Mouse (Mus musculus) kidney, embryonic 16.5 days (tissue): ENCODE measurements around the gene Syn1. TPM values are rescaled to one million over a fixed set of nuclear protein-coding genes. Genes with fewer than 3 reads are reported as not detected.

ENCODE experiments used
- ATAC-seq: fragments of 200-750 bp; cut with Nextera tagmentation; 2 replicates; pipeline ENCODE4 v1.8.0; 2017; ENCODE audit warnings: moderate TSS enrichment; ENCODE audit not compliant: low FRiP score, low TSS enrichment
- H3K27ac ChIP-seq: fragments of 300-500 bp; sonication (generic); 2 replicates; pipeline ENCODE4 v1.5.1; 2014; ENCODE audit warnings: low read length
- H3K27me3 ChIP-seq: fragments of 300-500 bp; sonication (generic); 2 replicates; pipeline ENCODE4 v1.6.1; 2014; ENCODE audit warnings: low read length, control low read depth, mixed read lengths; ENCODE audit not compliant: insufficient read depth
- H3K36me3 ChIP-seq: fragments of 300-500 bp; sonication (generic); 2 replicates; pipeline ENCODE4 v1.6.1; 2014; ENCODE audit warnings: low read length, control low read depth, mixed read lengths; ENCODE audit not compliant: insufficient read depth
- H3K4me1 ChIP-seq: fragments of 300-500 bp; sonication (generic); 2 replicates; pipeline ENCODE4 v1.6.1; 2014; ENCODE audit warnings: low read length, control low read depth, mixed read lengths; ENCODE audit not compliant: insufficient read depth
- H3K4me2 ChIP-seq: fragments of 300-500 bp; sonication (generic); replicated peaks from 2 replicates; pipeline ENCODE4 v1.6.1; 2014; ENCODE audit warnings: low read depth, low read length
- H3K4me3 ChIP-seq: fragments of 300-500 bp; sonication (generic); 2 replicates; pipeline ENCODE4 v1.5.1; 2014; ENCODE audit warnings: mild to moderate bottlenecking, low read length
- H3K9ac ChIP-seq: fragments of 300-500 bp; sonication (generic); replicated peaks from 2 replicates; pipeline ENCODE4 v1.6.1; 2014; ENCODE audit warnings: low read length
- H3K9me3 ChIP-seq: fragments of 300-500 bp; sonication (generic); 2 replicates; pipeline ENCODE4 v1.6.1; 2016; ENCODE audit warnings: low read length, control low read depth
- WGBS: fragments of 180-500 bp; shearing (Covaris S2); extraction: QIAGEN DNeasy Blood & Tissue Kit; methylation state at CpG from one replicate; pipeline ENCODE4 v1.1.7; 2014; 5-methylcytosine and 5-hydroxymethylcytosine counted together
- polyA plus RNA-seq: library from polyadenylated mRNA; unstranded; fragments of >200 nt; fragmentation: Nextera tagmentation; extraction: Ambion mirVana; gene quantifications from 2 replicates; pipeline ENCODE4 v1.2.1, GENCODE M21; 2015

Gene Syn1
- polyA plus RNA-seq, 1 experiment from 2014 or later = 0.27 TPM

DNA sequence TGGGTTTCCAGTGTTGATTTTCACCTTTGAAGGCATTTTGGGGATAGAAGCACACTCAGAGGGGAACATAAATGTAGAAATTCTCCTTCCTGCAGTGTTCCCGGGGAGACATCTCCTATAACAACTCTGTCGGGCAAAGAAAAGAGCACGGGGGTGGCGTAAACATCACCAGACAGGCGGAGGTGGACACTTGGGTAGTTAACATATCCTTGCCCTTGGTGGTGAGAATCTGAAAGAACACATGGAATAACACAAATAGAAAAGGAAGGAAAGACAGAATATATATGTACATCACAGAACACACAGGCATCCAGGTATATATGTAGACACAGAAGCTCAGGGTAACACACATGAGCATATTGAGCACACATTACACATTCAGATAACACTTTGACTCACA lies 562 bp upstream of the Syn1 start:
- H3K9me3 ChIP-seq = no peaks in the 10 kb centered on the region
- H3K27me3 ChIP-seq = peaks cover 5% of the 10 kb centered on the region; the same call in 1 of the 2 replicates
- peak overlapping the region; percentile 45; the same call in 1 of the 2 replicates for H3K4me3 ChIP-seq
- 45% methylated on average over 5 of the region's 5 CpGs for WGBS
- H3K27ac ChIP-seq = no peak overlapping the region
- H3K4me2 ChIP-seq = peak overlapping the region; percentile 61
- ATAC-seq = no peak
- no peak overlapping the region for H3K9ac ChIP-seq
- no peaks in the 10 kb centered on the region for H3K36me3 ChIP-seq
- 0 out of 2 replicates have a peak, but pooled peaks cover 2% of the 10 kb centered on the region for H3K4me1 ChIP-seq

DNA sequence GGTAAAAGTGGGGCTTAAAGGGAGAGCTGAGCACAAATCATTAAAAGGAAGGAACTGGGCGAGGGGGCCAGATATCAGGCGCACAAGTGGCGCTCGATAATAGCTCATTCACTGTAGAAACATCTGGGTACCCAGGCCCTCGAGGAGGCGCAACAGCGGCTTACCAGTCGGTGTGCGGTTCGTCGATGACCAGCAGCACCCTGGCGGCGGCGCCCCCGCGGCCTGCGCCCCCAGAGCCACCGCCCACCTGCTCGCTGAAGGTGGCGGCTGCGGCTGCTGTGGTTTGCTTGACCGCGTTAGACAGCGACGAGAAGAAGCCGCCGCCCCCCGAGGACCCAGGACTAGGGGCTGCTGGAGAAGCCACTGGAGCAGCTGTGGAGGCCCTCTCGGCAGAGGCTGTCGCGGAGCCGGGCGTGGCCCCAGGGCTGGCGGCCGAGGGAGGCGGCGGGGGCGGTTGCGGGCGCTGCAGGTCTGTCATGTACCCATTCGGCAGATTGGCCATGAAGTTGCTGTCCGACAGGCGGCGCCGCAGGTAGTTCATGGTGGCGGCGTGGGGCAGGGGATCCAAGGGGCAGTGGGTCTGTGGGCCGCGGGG lies 458 bp downstream of the Syn1 start:
- no peaks in the 10 kb centered on the region for H3K9me3 ChIP-seq
- 0 out of 2 replicates have a peak, but pooled peaks cover 2% of the 10 kb centered on the region for H3K4me1 ChIP-seq
- peak overlapping the region; percentile 61 for H3K4me2 ChIP-seq
- peak; percentile 58 for ATAC-seq
- H3K27me3 ChIP-seq = peaks cover 5% of the 10 kb centered on the region; the same call in 1 of the 2 replicates
- 13% methylated on average over 34 of the region's 49 CpGs for WGBS
- no peak overlapping the region for H3K27ac ChIP-seq
- no peak overlapping the region for H3K9ac ChIP-seq
- H3K4me3 ChIP-seq = peak overlapping the region; percentile 45
- H3K36me3 ChIP-seq = no peaks in the 10 kb centered on the region

DNA sequence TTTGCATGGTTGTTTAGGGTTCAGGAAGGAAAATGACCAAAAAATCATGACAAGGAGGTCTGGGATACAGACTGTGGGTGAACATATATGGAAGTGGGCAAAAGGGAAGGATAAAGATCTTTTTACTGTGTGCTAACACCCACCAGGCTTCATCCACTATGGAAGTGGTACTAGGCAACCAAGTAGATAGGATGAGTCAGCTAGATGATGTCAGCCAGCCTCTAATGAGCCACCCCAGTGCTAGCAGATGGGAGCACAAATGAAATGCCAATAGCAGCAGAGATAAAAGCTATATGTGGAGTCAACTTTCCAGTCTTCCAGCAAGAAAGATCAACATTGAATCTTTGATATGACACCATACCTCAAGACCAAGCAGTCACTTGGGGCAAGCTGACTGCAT lies 5.7 kb downstream of the Syn1 start:
- Histone ChIP-seq H3K27ac (no peak overlapping the region), H3K9ac (no peak overlapping the region), H3K9me3 (no peaks in the 10 kb centered on the region)

DNA sequence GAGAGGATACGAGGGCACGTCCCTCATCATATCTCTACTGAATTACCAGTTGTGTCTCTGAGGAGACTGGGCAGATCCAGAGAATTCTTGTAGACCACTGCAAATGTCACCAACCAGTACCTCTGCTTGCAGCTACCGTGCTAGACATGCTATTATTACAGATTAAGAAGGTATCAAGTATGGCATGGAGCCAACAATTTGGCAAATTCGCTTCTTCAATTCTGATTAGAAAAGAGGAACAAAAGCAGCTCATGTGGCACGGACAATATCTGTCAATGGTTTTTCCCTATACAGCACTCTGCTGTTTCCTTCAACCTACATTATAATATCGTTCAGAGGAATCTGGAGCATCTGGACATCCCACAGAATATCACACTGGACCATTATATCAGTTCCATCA lies 7.1 kb downstream of the Syn1 start:
- WGBS = 84% methylated on average over 6 of the region's 6 CpGs
- no peak for ATAC-seq
- no peaks in the 10 kb centered on the region for H3K36me3 ChIP-seq

More for the DNA sequence above, 5.7 kb downstream of the Syn1 start:
- H3K36me3 ChIP-seq = no peaks in the 10 kb centered on the region
- no peak overlapping the region for H3K4me2 ChIP-seq
- no peaks in the 10 kb centered on the region for H3K4me1 ChIP-seq
- peaks cover 5% of the 10 kb centered on the region; the same call in 1 of the 2 replicates for H3K27me3 ChIP-seq
- no peak for ATAC-seq
- no peak overlapping the region for H3K4me3 ChIP-seq

DNA sequence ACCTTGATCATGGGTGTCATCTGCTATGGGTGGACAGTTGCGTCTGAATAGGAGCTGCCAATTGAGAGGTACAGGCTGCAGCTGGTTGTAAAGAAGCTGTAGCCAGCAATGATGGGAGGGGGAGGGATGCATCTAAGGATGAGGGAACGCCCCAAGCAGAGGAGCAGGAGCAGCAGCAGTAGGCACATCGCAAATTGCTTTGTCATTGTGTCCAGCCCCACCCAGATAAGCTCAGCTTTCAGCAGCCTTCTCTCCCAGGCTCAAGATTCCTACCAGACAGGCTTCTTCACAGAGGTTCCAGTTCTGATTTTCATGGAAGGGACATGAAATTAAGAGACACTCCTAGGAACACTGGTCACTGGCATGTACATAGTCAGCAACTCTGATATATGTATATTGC lies 10.7 kb downstream of the Syn1 start:
- no peak for ATAC-seq
- Histone ChIP-seq H3K27ac (no peak overlapping the region), H3K9me3 (no peaks in the 10 kb centered on the region)

More for the DNA sequence above, 7.1 kb downstream of the Syn1 start:
- no peak overlapping the region for H3K4me2 ChIP-seq
- no peaks in the 10 kb centered on the region for H3K4me1 ChIP-seq
- H3K4me3 ChIP-seq = no peak overlapping the region
- H3K27me3 ChIP-seq = no peaks in the 10 kb centered on the region
- no peak overlapping the region for H3K27ac ChIP-seq
- H3K9ac ChIP-seq = no peak overlapping the region
- H3K9me3 ChIP-seq = no peaks in the 10 kb centered on the region

DNA sequence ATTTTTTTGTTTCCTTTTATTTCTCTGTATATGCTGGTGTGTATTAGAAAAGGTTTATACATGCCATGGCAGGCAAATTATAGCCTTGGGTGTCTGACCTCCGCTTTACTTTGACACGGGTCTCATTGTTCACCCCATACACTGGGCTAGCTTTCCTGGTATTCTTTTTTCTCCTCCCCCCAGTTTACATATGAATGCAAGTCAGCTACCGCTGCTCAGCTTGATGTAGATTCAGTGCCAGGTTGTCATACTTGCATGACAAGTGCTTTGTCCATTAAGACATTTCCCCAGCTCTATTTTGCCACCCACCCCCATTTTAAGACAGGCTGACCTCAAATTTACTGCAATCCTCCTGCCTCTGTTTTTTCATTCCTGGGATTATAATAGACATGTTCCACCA lies 45.6 kb downstream of the Syn1 start:
- no peak for ATAC-seq
- Histone ChIP-seq H3K36me3 (no peaks in the 10 kb centered on the region), H3K4me2 (no peak overlapping the region), H3K4me3 (no peak overlapping the region), H3K27me3 (no peaks in the 10 kb centered on the region), H3K9me3 (no peaks in the 10 kb centered on the region), H3K4me1 (no peaks in the 10 kb centered on the region), H3K9ac (no peak overlapping the region), H3K27ac (no peak overlapping the region)
- WGBS = 64% methylated on average over 3 of the region's 3 CpGs

More for the DNA sequence above, 10.7 kb downstream of the Syn1 start:
- Histone ChIP-seq H3K36me3 (no peaks in the 10 kb centered on the region), H3K9ac (no peak overlapping the region), H3K27me3 (no peaks in the 10 kb centered on the region), H3K4me1 (no peaks in the 10 kb centered on the region), H3K4me2 (no peak overlapping the region), H3K4me3 (no peak overlapping the region)
- 26% methylated on average over 3 of the region's 3 CpGs for WGBS

DNA sequence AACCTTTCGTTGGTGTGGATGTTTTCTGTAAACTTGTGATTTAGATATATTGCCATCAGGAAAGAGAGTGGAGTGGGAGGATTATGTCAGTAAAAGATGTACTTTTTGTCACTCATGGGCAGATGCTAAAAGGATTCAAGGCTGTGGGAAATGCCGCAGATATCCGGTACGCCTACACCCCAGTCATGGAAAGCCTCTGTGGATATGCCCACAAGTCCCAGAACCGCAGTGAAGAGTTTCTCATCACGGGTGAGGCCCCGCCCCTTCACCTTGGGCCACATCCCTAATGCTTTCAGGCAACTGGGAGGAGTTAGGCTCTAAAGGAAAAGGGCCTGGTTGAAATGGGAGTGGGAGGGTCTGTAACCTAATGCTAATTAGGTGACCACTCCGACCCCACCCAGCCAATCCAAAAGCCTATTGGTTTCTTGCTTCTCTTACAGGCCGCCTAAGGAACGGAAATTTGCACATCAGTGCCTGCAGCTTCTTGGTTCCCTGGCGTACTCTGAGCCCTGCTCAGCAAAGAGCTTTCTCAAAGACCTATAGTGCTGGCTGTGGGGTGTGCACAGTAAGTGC lies 47.8 kb downstream of the Syn1 start:
- Histone ChIP-seq H3K4me1 (no peaks in the 10 kb centered on the region), H3K9me3 (no peaks in the 10 kb centered on the region), H3K4me3 (no peak overlapping the region), H3K9ac (no peak overlapping the region), H3K27ac (no peak overlapping the region), H3K4me2 (no peak overlapping the region), H3K36me3 (no peaks in the 10 kb centered on the region), H3K27me3 (no peaks in the 10 kb centered on the region)
- ATAC-seq = peak; percentile 18; the same call in 1 of the 2 replicates
- 41% methylated on average over 11 of the region's 11 CpGs for WGBS

DNA sequence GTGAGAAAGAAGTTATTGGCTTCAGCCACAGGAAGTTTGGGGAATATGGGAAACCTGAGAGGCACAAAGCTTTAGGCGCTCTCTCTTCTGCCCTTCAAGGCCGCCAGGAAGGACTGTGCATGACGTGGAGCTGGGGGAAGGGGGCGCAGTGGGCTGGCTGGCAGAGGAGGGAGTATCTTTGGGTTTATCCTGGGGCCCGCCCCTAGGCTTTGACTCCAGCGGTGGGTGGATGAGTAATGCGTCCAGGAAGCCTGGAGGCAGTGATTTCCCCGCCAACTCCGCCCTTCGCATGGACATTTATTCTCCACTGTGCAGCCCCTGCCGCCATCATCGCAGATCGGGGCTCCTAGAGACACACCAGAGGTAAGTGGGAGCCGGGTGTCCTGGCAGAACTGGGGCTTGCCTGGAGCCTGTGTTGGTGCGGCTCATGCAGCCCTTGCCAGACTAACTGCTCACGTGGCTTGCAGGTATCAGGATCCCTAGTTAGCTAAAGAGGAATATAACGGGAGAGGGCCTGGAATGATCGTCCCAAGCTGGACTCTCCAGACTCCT lies 50.8 kb downstream of the Syn1 start, which contains the start of gene Timp1:
Gene Timp1 (plus strand): TSS at position 205 of the 552 bp plus-strand sequence.
- Histone ChIP-seq H3K4me1 (no peaks in the 10 kb centered on the region), H3K9ac (peak within 1 kb of the TSS; percentile 54), H3K27me3 (no peaks in the 10 kb centered on the region), H3K36me3 (no peaks in the 10 kb centered on the region), H3K4me3 (peak within 1 kb of the TSS; percentile 48), H3K4me2 (peak within 1 kb of the TSS; percentile 55), H3K27ac (no peak within 1 kb of the TSS; the same call in 1 of the 2 replicates), H3K9me3 (no peaks in the 10 kb centered on the region)
- WGBS = 27% methylated on average over 18 of the region's 18 CpGs
- peak; percentile 93 for ATAC-seq

DNA sequence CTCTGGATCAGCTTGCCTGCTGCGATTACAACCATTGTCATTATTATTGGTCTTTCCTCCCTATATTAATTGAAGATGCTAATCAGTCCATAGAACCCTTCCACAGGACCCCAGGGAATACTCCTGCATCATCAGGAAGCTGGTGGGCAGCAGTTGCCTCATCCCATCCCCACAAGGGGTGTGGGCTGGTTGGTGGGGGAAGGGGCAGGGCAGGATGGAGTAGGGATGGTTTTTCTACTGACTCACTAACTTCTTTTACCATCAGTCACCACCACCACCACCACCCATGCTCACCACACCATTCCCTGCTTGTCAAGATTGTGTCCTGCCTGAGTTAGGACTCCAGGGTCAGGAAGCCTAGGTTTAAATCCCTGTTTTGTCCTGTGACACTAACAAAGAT lies 51.6 kb downstream of the Syn1 start:
- no peaks in the 10 kb centered on the region for H3K4me1 ChIP-seq

DNA sequence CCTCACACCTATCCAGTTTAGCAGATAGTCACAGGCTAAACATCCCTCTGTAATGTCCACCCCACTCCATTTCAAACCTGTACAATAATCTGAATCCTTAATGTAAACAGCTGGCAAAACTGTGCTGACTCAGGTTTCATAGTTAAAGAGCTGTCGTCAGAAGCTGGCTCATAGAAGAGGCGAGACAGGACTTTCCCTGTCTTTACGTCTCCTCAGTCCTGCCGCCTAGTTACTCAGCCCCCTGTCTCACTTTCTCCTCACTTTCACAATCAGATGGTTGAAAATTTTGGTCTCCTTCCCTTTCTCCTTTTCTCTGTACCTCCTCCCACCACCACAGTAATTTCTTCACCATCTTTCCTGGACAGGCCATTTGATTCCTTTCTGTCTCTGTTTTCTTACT lies 52.7 kb downstream of the Syn1 start:
- ATAC-seq = no peak
- no peak overlapping the region for H3K4me3 ChIP-seq
- no peaks in the 10 kb centered on the region for H3K9me3 ChIP-seq
- no peak overlapping the region for H3K27ac ChIP-seq
- no peaks in the 10 kb centered on the region for H3K36me3 ChIP-seq
- 57% methylated on average over 4 of the region's 4 CpGs for WGBS
- H3K9ac ChIP-seq = no peak overlapping the region
- H3K27me3 ChIP-seq = no peaks in the 10 kb centered on the region
- no peaks in the 10 kb centered on the region for H3K4me1 ChIP-seq
- H3K4me2 ChIP-seq = no peak overlapping the region

More for the DNA sequence above, 51.6 kb downstream of the Syn1 start:
- Histone ChIP-seq H3K27me3 (no peaks in the 10 kb centered on the region), H3K4me3 (no peak overlapping the region), H3K9ac (no peak overlapping the region), H3K9me3 (no peaks in the 10 kb centered on the region), H3K36me3 (no peaks in the 10 kb centered on the region), H3K27ac (no peak overlapping the region), H3K4me2 (no peak overlapping the region)
- no peak for ATAC-seq
- 71% methylated on average over 1 of the region's 1 CpGs for WGBS
